Mouse (Mus musculus) kidney, postnatal 4 days (tissue): ENCODE measurements at regions not wholly inside any gene's neighbourhood (a gene's known extent, or its start where the extent isn't known, plus 50 kb on each side); places are given as distances from the start of the nearest gene placed in this dataset.
A peak's percentile ranks its signal among the peaks of the same experiment; 100 is the strongest.

ENCODE experiments used
- DNase-seq, 2 experiments: peaks; one replicate each; pipeline ENCODE4 v3.0.0; 2021; ENCODE audit warnings: mixed read lengths in 2 of 2

GRCm38 (mm10) chrX:143462632-143463031 is 55.8 kb upstream of the Pak3 start:
- no peak for DNase-seq

- DNase-seq, result peak; percentile 2 to 11
These were observed 54.7 kb upstream of the Chrdl1 start for GRCm38 (mm10) chrX:143448636-143449346.

- DNase-seq, result peak; percentile 36 to 44
These were observed 50.5 kb upstream of the Chrdl1 start for GRCm38 (mm10) chrX:143444581-143444980.
